Mouse (Mus musculus): ENCODE results near the gene Hist1h4i. TPM values are rescaled to one million over a fixed set of nuclear protein-coding genes. Genes with fewer than 3 reads are reported as not detected.

Gene Hist1h4i
- polyA plus RNA-seq, 1 experiment: not detected

GRCm38 (mm10) chr13:22005605-22006333 is 35.4 kb downstream of the Hist1h4i start:
- TF ChIP-seq POLR2A (IDR thresholded peaks at IDR 0.05; ENCODE audit: insufficient read depth, low read depth, low read length) (no peak), CTCF (IDR thresholded peaks at IDR 0.05; ENCODE audit: insufficient read depth, low read depth, low read length) (no peak)
- Histone ChIP-seq H3K4me3 (ENCODE audit: insufficient read depth, low read depth, low read length) (peak overlapping the region; percentile 43), H3K27ac (ENCODE audit: insufficient read depth, low read depth, low read length) (no peak overlapping the region), H3K4me1 (ENCODE audit: control insufficient read depth, insufficient read depth, low read length) (peaks cover 13% of the 10 kb centered on the region)
- under 1% methylated on average over 45 of the region's 45 CpGs for WGBS

- peaks cover 12% of the 10 kb centered on the region for H3K4me1 ChIP-seq (ENCODE audit: control insufficient read depth, insufficient read depth, low read length)
- WGBS: 30% methylated on average over 5 of the region's 5 CpGs
- H3K27ac ChIP-seq (ENCODE audit: insufficient read depth, low read depth, low read length): no peak overlapping the region
- no peak overlapping the region for H3K4me3 ChIP-seq (ENCODE audit: insufficient read depth, low read depth, low read length)
- TF ChIP-seq POLR2A (IDR thresholded peaks at IDR 0.05; ENCODE audit: insufficient read depth, low read depth, low read length) (no peak), CTCF (IDR thresholded peaks at IDR 0.05; ENCODE audit: insufficient read depth, low read depth, low read length) (no peak)
Measured at GRCm38 (mm10) chr13:22001823-22002222, 39.3 kb downstream of the Hist1h4i start.

- Histone ChIP-seq H3K27ac (ENCODE audit: insufficient read depth, low read depth, low read length) (no peak overlapping the region), H3K4me1 (ENCODE audit: control insufficient read depth, insufficient read depth, low read length) (peaks cover 7% of the 10 kb centered on the region), H3K4me3 (ENCODE audit: insufficient read depth, low read depth, low read length) (no peak overlapping the region)
- 57% methylated on average over 2 of the region's 2 CpGs for WGBS
- no peak for TF ChIP-seq CTCF (IDR thresholded peaks at IDR 0.05; ENCODE audit: insufficient read depth, low read depth, low read length)
- TF ChIP-seq POLR2A (IDR thresholded peaks at IDR 0.05; ENCODE audit: insufficient read depth, low read depth, low read length): no peak
Measured at GRCm38 (mm10) chr13:22001346-22001745, 39.8 kb downstream of the Hist1h4i start.

DNA sequence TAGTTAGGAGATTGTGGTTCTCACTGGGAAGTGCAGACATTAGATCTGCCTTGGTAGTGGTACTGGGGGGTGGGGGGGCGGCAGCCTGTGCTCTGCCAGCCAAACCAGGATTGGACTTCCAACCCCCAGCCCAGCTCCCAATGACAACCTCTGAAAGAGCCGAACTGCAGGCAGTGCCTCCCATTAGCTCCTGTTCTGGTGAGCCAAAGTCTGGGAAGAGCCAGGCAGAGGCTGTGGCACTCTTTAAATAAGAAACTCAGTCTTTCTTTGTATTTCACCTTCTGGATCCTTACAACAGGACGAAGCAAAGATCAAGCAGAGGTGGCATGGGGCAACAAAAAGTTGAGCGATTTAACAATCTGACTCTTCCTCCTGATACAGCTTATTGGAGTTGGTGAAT is 42.0 kb downstream of the Hist1h4i start:
- Histone ChIP-seq H3K4me3 (ENCODE audit: insufficient read depth, low read depth, low read length) (no peak overlapping the region), H3K27ac (ENCODE audit: insufficient read depth, low read depth, low read length) (no peak overlapping the region), H3K4me1 (ENCODE audit: control insufficient read depth, insufficient read depth, low read length) (no peaks in the 10 kb centered on the region)
- 39% methylated on average over 4 of the region's 4 CpGs for WGBS
- no peak for TF ChIP-seq POLR2A (IDR thresholded peaks at IDR 0.05; ENCODE audit: insufficient read depth, low read depth, low read length)
- no peak for TF ChIP-seq CTCF (IDR thresholded peaks at IDR 0.05; ENCODE audit: insufficient read depth, low read depth, low read length)

GRCm38 (mm10) chr13:21998412-21998811 is 42.8 kb downstream of the Hist1h4i start:
- H3K4me3 ChIP-seq (ENCODE audit: insufficient read depth, low read depth, low read length): no peak overlapping the region
- H3K4me1 ChIP-seq (ENCODE audit: control insufficient read depth, insufficient read depth, low read length): no peaks in the 10 kb centered on the region
- 26% methylated on average over 3 of the region's 3 CpGs for WGBS
- H3K27ac ChIP-seq (ENCODE audit: insufficient read depth, low read depth, low read length): no peak overlapping the region
- TF ChIP-seq POLR2A (IDR thresholded peaks at IDR 0.05; ENCODE audit: insufficient read depth, low read depth, low read length) (no peak), CTCF (IDR thresholded peaks at IDR 0.05; ENCODE audit: insufficient read depth, low read depth, low read length) (no peak)

GRCm38 (mm10) chr13:21997821-21998220 is 43.3 kb downstream of the Hist1h4i start:
- no peak overlapping the region for H3K27ac ChIP-seq (ENCODE audit: insufficient read depth, low read depth, low read length)
- H3K4me1 ChIP-seq (ENCODE audit: control insufficient read depth, insufficient read depth, low read length): no peaks in the 10 kb centered on the region
- no peak overlapping the region for H3K4me3 ChIP-seq (ENCODE audit: insufficient read depth, low read depth, low read length)
- WGBS: 8% methylated on average over 4 of the region's 4 CpGs
- TF ChIP-seq POLR2A (IDR thresholded peaks at IDR 0.05; ENCODE audit: insufficient read depth, low read depth, low read length) (no peak), CTCF (IDR thresholded peaks at IDR 0.05; ENCODE audit: insufficient read depth, low read depth, low read length) (no peak)

DNA sequence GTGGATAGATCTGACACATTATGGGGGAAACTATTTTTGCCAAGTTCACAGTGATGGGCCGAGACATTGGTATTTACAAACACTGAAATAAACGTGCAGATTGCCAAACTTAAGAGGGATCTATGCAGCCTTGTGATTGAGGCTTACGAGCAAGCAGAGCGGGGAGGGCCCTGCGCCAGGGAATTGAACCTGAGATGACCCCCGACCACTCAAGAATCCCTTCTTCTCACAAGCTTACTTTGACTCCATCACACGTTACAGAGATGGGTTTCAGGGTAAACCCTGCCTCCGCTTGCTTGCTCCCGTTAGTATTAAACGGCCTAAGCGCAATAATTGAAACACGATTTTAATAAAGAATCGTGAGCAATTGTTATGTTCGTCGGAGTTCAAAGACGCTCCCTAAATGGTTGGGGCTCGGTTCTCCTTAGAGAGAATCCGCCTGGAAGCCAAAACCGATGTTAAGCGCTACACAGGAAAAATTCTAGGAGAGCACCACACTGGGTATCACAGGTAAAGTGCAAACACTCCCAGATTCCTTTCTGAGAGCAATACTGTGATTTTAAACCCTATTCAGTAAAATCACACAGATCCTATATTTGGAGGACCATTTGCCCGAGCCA is 43.9 kb downstream of the Hist1h4i start:
- H3K4me3 ChIP-seq (ENCODE audit: insufficient read depth, low read depth, low read length): no peak overlapping the region
- TF ChIP-seq CTCF (IDR thresholded peaks at IDR 0.05; ENCODE audit: insufficient read depth, low read depth, low read length) (no peak), POLR2A (IDR thresholded peaks at IDR 0.05; ENCODE audit: insufficient read depth, low read depth, low read length) (no peak)
- 7% methylated on average over 21 of the region's 21 CpGs for WGBS
- no peaks in the 10 kb centered on the region for H3K4me1 ChIP-seq (ENCODE audit: control insufficient read depth, insufficient read depth, low read length)
- no peak overlapping the region for H3K27ac ChIP-seq (ENCODE audit: insufficient read depth, low read depth, low read length)

GRCm38 (mm10) chr13:21996840-21997185 is 44.3 kb downstream of the Hist1h4i start:
- 5% methylated on average over 13 of the region's 13 CpGs for WGBS
- TF ChIP-seq CTCF (IDR thresholded peaks at IDR 0.05; ENCODE audit: insufficient read depth, low read depth, low read length): no peak
- TF ChIP-seq POLR2A (IDR thresholded peaks at IDR 0.05; ENCODE audit: insufficient read depth, low read depth, low read length): no peak
- Histone ChIP-seq H3K4me3 (ENCODE audit: insufficient read depth, low read depth, low read length) (no peak overlapping the region), H3K4me1 (ENCODE audit: control insufficient read depth, insufficient read depth, low read length) (no peaks in the 10 kb centered on the region), H3K27ac (ENCODE audit: insufficient read depth, low read depth, low read length) (no peak overlapping the region)

DNA sequence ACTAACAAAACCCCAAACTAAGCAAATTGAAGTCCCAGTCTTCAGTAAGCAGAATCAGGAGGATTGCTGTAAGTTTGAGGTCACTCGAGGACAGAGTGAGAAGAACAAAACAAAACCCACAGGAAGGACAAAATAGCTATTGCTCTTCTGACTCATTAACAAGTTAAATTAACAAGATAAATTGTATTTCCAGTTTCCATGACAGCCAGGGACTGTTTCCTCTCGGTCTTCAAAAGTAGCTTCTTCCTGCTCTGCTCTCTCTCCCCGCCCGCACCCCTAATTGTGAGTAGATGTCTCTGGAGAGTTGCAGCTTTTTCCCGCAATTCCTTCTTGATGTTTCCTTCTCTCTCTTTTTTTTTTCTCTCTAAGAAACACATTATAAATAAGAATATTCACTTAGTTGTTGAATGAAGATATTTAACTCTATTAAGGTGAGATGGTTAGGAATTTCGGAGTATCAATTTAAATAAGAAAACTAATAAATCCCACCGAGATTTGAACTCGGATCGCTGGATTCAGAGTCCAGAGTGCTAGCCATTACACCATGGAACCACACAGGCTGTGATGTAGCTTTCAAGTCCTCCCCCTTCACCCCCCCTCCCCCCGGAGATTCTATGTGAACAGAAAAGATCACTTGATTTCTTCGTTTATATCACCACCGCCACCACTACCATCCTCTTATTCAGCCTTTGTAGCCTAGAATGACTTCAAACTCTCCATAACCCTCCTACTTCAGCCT is 44.9 kb downstream of the Hist1h4i start:
- no peak for TF ChIP-seq POLR2A (IDR thresholded peaks at IDR 0.05; ENCODE audit: insufficient read depth, low read depth, low read length)
- TF ChIP-seq CTCF (IDR thresholded peaks at IDR 0.05; ENCODE audit: insufficient read depth, low read depth, low read length): no peak
- Histone ChIP-seq H3K4me3 (ENCODE audit: insufficient read depth, low read depth, low read length) (no peak overlapping the region), H3K27ac (ENCODE audit: insufficient read depth, low read depth, low read length) (no peak overlapping the region), H3K4me1 (ENCODE audit: control insufficient read depth, insufficient read depth, low read length) (no peaks in the 10 kb centered on the region)
- WGBS: 8% methylated on average over 12 of the region's 12 CpGs

Data from olfactory bulb, adult 2 months (tissue).